Mouse (Mus musculus): Measurements from ENCODE around the gene Arhgap10. TPM values are rescaled to one million over a fixed set of nuclear protein-coding genes. Genes with fewer than 3 reads are reported as not detected.

Gene Arhgap10
- polyA plus RNA-seq, 1 experiment from 2014 or later: 34.6 TPM

- H3K4me3 ChIP-seq (ENCODE audit: low read depth, low read length): no peak overlapping the region
- 84% methylated on average over 9 of the region's 9 CpGs for WGBS
Measured at GRCm38 (mm10) chr8:77453836-77454235, 63.9 kb downstream of the Arhgap10 start.

GRCm38 (mm10) chr8:77451466-77452382 lies 66.0 kb downstream of the Arhgap10 start:
- WGBS: 91% methylated on average over 21 of the region's 21 CpGs
- peaks cover 38% of the 10 kb centered on the region for H3K9me3 ChIP-seq (ENCODE audit: control insufficient read depth, low read depth, low read length)

More at GRCm38 (mm10) chr8:77453836-77454235, 63.9 kb downstream of the Arhgap10 start:
- H3K4me1 ChIP-seq (ENCODE audit: control insufficient read depth, insufficient read depth, low read length): no peaks in the 10 kb centered on the region
- no peak for ATAC-seq (ENCODE audit: insufficient number of reproducible peaks, insufficient read depth, low FRiP score, low read depth)
- peaks cover 21% of the 10 kb centered on the region for H3K9me3 ChIP-seq (ENCODE audit: control insufficient read depth, low read depth, low read length)
- no peak overlapping the region for H3K9ac ChIP-seq (replicated peaks; ENCODE audit: low read depth, low read length)
- H3K27ac ChIP-seq (ENCODE audit: low read length): no peak overlapping the region
- H3K36me3 ChIP-seq (ENCODE audit: control insufficient read depth, insufficient read depth, low read length): peaks cover 14% of the 10 kb centered on the region
- no peaks in the 10 kb centered on the region for H3K27me3 ChIP-seq (ENCODE audit: control insufficient read depth, insufficient read depth, low read length)
- H3K4me2 ChIP-seq (replicated peaks; ENCODE audit: low read depth, low read length): no peak overlapping the region

GRCm38 (mm10) chr8:77451052-77451451 lies 66.7 kb downstream of the Arhgap10 start:
- no peaks in the 10 kb centered on the region for H3K27me3 ChIP-seq (ENCODE audit: control insufficient read depth, insufficient read depth, low read length)
- 90% methylated on average over 5 of the region's 5 CpGs for WGBS
- no peak overlapping the region for H3K4me2 ChIP-seq (replicated peaks; ENCODE audit: low read depth, low read length)
- H3K36me3 ChIP-seq (ENCODE audit: control insufficient read depth, insufficient read depth, low read length): peaks cover 16% of the 10 kb centered on the region
- H3K4me3 ChIP-seq (ENCODE audit: low read depth, low read length): no peak overlapping the region
- H3K27ac ChIP-seq (ENCODE audit: low read length): no peak overlapping the region
- ATAC-seq (ENCODE audit: insufficient number of reproducible peaks, insufficient read depth, low FRiP score, low read depth): no peak
- no peak overlapping the region for H3K9ac ChIP-seq (replicated peaks; ENCODE audit: low read depth, low read length)
- peaks cover 44% of the 10 kb centered on the region for H3K9me3 ChIP-seq (ENCODE audit: control insufficient read depth, low read depth, low read length)
- H3K4me1 ChIP-seq (ENCODE audit: control insufficient read depth, insufficient read depth, low read length): no peaks in the 10 kb centered on the region

More at GRCm38 (mm10) chr8:77451466-77452382, 66.0 kb downstream of the Arhgap10 start:
- ATAC-seq (ENCODE audit: insufficient number of reproducible peaks, insufficient read depth, low FRiP score, low read depth): no peak
- Histone ChIP-seq H3K27me3 (ENCODE audit: control insufficient read depth, insufficient read depth, low read length) (no peaks in the 10 kb centered on the region), H3K9ac (replicated peaks; ENCODE audit: low read depth, low read length) (no peak overlapping the region), H3K36me3 (ENCODE audit: control insufficient read depth, insufficient read depth, low read length) (peaks cover 16% of the 10 kb centered on the region), H3K27ac (ENCODE audit: low read length) (no peak overlapping the region), H3K4me2 (replicated peaks; ENCODE audit: low read depth, low read length) (no peak overlapping the region), H3K4me1 (ENCODE audit: control insufficient read depth, insufficient read depth, low read length) (no peaks in the 10 kb centered on the region), H3K4me3 (ENCODE audit: low read depth, low read length) (no peak overlapping the region)

GRCm38 (mm10) chr8:77446294-77446693 lies 71.5 kb downstream of the Arhgap10 start:
- peaks cover 43% of the 10 kb centered on the region for H3K9me3 ChIP-seq (ENCODE audit: control insufficient read depth, low read depth, low read length)
- no peak overlapping the region for H3K4me3 ChIP-seq (ENCODE audit: low read depth, low read length)
- H3K4me2 ChIP-seq (replicated peaks; ENCODE audit: low read depth, low read length): no peak overlapping the region
- 91% methylated on average over 12 of the region's 12 CpGs for WGBS
- peaks cover 16% of the 10 kb centered on the region for H3K36me3 ChIP-seq (ENCODE audit: control insufficient read depth, insufficient read depth, low read length)
- no peaks in the 10 kb centered on the region for H3K27me3 ChIP-seq (ENCODE audit: control insufficient read depth, insufficient read depth, low read length)
- ATAC-seq (ENCODE audit: insufficient number of reproducible peaks, insufficient read depth, low FRiP score, low read depth): no peak
- H3K27ac ChIP-seq (ENCODE audit: low read length): no peak overlapping the region
- no peak overlapping the region for H3K9ac ChIP-seq (replicated peaks; ENCODE audit: low read depth, low read length)
- H3K4me1 ChIP-seq (ENCODE audit: control insufficient read depth, insufficient read depth, low read length): no peaks in the 10 kb centered on the region

- no peaks in the 10 kb centered on the region for H3K4me1 ChIP-seq (ENCODE audit: control insufficient read depth, insufficient read depth, low read length)
- no peak overlapping the region for H3K4me3 ChIP-seq (ENCODE audit: low read depth, low read length)
- H3K27ac ChIP-seq (ENCODE audit: low read length): no peak overlapping the region
- H3K9me3 ChIP-seq (ENCODE audit: control insufficient read depth, low read depth, low read length): peaks cover 39% of the 10 kb centered on the region
- no peaks in the 10 kb centered on the region for H3K27me3 ChIP-seq (ENCODE audit: control insufficient read depth, insufficient read depth, low read length)
- H3K36me3 ChIP-seq (ENCODE audit: control insufficient read depth, insufficient read depth, low read length): peaks cover 15% of the 10 kb centered on the region
- no peak for ATAC-seq (ENCODE audit: insufficient number of reproducible peaks, insufficient read depth, low FRiP score, low read depth)
- no peak overlapping the region for H3K4me2 ChIP-seq (replicated peaks; ENCODE audit: low read depth, low read length)
- H3K9ac ChIP-seq (replicated peaks; ENCODE audit: low read depth, low read length): no peak overlapping the region
- WGBS: 88% methylated on average over 3 of the region's 3 CpGs
Measured at GRCm38 (mm10) chr8:77445642-77446041, 72.1 kb downstream of the Arhgap10 start.

GRCm38 (mm10) chr8:77444166-77444870 lies 73.4 kb downstream of the Arhgap10 start:
- WGBS: 73% methylated on average over 10 of the region's 10 CpGs
- H3K9ac ChIP-seq (replicated peaks; ENCODE audit: low read depth, low read length): no peak overlapping the region
- no peaks in the 10 kb centered on the region for H3K4me1 ChIP-seq (ENCODE audit: control insufficient read depth, insufficient read depth, low read length)
- no peak overlapping the region for H3K4me2 ChIP-seq (replicated peaks; ENCODE audit: low read depth, low read length)
- H3K27me3 ChIP-seq (ENCODE audit: control insufficient read depth, insufficient read depth, low read length): no peaks in the 10 kb centered on the region
- H3K27ac ChIP-seq (ENCODE audit: low read length): no peak overlapping the region
- H3K4me3 ChIP-seq (ENCODE audit: low read depth, low read length): no peak overlapping the region
- H3K36me3 ChIP-seq (ENCODE audit: control insufficient read depth, insufficient read depth, low read length): peaks cover 2% of the 10 kb centered on the region; the same call in 1 of the 2 replicates
- H3K9me3 ChIP-seq (ENCODE audit: control insufficient read depth, low read depth, low read length): peaks cover 26% of the 10 kb centered on the region
- ATAC-seq (ENCODE audit: insufficient number of reproducible peaks, insufficient read depth, low FRiP score, low read depth): no peak

- H3K9ac ChIP-seq (replicated peaks; ENCODE audit: low read depth, low read length): no peak overlapping the region
- H3K4me2 ChIP-seq (replicated peaks; ENCODE audit: low read depth, low read length): no peak overlapping the region
- no peak for ATAC-seq (ENCODE audit: insufficient number of reproducible peaks, insufficient read depth, low FRiP score, low read depth)
- no peaks in the 10 kb centered on the region for H3K36me3 ChIP-seq (ENCODE audit: control insufficient read depth, insufficient read depth, low read length)
- peaks cover 14% of the 10 kb centered on the region for H3K9me3 ChIP-seq (ENCODE audit: control insufficient read depth, low read depth, low read length)
- H3K27me3 ChIP-seq (ENCODE audit: control insufficient read depth, insufficient read depth, low read length): no peaks in the 10 kb centered on the region
- no peak overlapping the region for H3K27ac ChIP-seq (ENCODE audit: low read length)
- WGBS: 84% methylated on average over 7 of the region's 7 CpGs
- peaks cover 10% of the 10 kb centered on the region for H3K4me1 ChIP-seq (ENCODE audit: control insufficient read depth, insufficient read depth, low read length)
- no peak overlapping the region for H3K4me3 ChIP-seq (ENCODE audit: low read depth, low read length)
Measured at GRCm38 (mm10) chr8:77442452-77442851, 75.3 kb downstream of the Arhgap10 start.

- ATAC-seq (ENCODE audit: insufficient number of reproducible peaks, insufficient read depth, low FRiP score, low read depth): no peak
- H3K27ac ChIP-seq (ENCODE audit: low read length): no peak overlapping the region
- H3K4me3 ChIP-seq (ENCODE audit: low read depth, low read length): no peak overlapping the region
- H3K4me2 ChIP-seq (replicated peaks; ENCODE audit: low read depth, low read length): no peak overlapping the region
- no peak overlapping the region for H3K9ac ChIP-seq (replicated peaks; ENCODE audit: low read depth, low read length)
- no peaks in the 10 kb centered on the region for H3K27me3 ChIP-seq (ENCODE audit: control insufficient read depth, insufficient read depth, low read length)
- peaks cover 25% of the 10 kb centered on the region for H3K4me1 ChIP-seq (ENCODE audit: control insufficient read depth, insufficient read depth, low read length)
- H3K9me3 ChIP-seq (ENCODE audit: control insufficient read depth, low read depth, low read length): no peaks in the 10 kb centered on the region
- H3K36me3 ChIP-seq (ENCODE audit: control insufficient read depth, insufficient read depth, low read length): no peaks in the 10 kb centered on the region
- 77% methylated on average over 9 of the region's 9 CpGs for WGBS
Measured at GRCm38 (mm10) chr8:77440913-77441312, 76.8 kb downstream of the Arhgap10 start.
